Mouse (Mus musculus): ENCODE results near the gene Hist1h1e. TPM values are rescaled to one million over a fixed set of nuclear protein-coding genes. Genes with fewer than 3 reads are reported as not detected.
"Not testable (repeated sequence)": the region's sequence is repeated elsewhere in the genome, so short reads cannot be mapped to it uniquely, and the experiment has no call there.

Hist1h1e gene
- total RNA-seq, 1 experiment from 2014 or later = 157 TPM

DNA sequence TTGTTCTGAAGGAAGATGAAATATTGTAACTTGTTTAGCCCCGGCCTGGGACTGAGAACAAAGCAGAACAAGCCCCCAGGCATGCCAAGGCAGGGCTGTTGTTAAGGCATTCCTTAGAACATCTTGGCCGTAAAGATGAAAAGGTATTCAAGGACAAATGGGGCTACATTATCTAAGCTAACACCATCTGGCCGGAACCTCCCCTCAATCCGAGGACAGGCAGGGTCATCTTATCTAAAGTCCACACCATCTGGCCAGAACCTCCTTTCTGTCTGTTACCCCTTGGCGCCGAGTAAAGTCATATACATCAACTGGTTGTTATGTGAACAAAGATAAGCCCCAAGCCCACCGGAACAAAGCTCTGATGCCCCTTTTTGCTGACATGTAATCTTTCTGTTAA is 30.5 kb downstream of the Hist1h1e start:
- DNase-seq = not testable (repeated sequence)

DNA sequence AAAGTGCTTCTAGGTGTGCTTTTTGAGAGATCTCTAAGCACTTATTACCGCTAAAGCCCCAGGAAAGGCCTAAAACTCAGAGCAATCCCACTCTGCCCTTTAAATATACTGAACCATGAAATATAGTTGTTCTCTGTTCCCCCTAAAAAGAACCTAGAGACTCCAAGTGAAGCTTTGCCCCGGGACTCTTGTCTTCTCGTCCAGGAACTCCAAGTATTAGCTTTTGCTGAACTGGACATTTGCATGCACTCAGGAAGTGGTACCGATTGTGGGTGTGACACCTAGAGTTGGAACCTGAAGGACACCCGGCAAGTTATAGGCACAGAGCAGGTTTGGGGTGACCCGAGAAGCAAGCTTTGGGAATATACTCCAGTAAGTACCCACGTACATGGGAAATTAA is 31.2 kb downstream of the Hist1h1e start:
- DNase-seq = no peak

DNA sequence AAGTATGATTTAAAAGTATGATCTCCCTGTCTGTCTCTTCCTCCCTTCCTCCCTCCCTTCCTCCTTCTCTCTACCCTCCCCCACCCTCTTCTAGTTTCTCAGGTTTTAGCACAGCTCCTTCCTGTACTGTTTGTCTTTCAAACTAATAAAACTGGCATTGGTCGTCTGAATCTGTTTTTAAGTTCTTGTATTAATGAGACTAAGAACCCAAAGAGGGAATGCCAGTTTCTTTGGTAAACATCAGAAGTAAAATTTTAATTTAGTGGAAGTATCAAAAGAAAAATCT is 35.5 kb downstream of the Hist1h1e start:
- DNase-seq = no peak

DNA sequence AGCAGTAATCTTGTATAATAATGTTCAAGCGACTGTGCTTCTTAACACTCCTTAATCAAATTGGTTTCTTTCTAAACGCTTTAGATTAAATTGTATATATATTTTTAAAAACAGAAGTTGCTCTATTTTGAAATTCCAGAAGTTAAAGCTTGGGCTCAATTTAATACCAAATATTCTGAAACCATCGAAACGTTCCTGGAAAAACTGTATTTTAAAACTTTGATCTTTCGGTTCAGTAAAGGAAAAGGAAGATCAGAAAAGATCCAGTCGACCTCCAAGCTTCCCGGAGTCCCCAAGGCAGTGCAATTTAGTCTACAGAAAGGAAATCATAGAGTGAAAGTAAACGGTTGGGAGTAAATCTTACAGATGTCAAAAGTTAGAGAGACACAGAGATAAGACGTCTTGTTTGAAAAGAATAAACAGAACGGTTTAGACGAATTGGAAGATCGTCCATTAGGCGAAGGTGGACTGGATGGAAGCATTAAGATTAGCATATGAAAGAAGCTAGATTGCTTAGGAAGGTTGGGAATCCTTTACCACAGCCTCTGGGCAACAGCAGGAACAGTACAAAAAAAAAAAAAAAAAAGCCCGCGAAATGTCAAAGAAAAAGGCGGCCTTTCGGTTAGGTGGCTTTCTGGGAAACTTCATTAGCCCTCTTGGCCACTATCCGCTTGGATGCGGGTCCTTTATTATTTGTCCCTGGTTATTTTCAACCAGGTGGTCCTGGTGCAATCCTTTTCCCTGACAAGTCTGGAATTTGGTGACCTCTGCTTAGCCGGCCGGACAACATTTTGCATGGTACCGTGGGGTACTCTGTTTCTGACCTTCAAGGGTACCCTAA is 36.0 kb downstream of the Hist1h1e start:
- no peak for DNase-seq

DNA sequence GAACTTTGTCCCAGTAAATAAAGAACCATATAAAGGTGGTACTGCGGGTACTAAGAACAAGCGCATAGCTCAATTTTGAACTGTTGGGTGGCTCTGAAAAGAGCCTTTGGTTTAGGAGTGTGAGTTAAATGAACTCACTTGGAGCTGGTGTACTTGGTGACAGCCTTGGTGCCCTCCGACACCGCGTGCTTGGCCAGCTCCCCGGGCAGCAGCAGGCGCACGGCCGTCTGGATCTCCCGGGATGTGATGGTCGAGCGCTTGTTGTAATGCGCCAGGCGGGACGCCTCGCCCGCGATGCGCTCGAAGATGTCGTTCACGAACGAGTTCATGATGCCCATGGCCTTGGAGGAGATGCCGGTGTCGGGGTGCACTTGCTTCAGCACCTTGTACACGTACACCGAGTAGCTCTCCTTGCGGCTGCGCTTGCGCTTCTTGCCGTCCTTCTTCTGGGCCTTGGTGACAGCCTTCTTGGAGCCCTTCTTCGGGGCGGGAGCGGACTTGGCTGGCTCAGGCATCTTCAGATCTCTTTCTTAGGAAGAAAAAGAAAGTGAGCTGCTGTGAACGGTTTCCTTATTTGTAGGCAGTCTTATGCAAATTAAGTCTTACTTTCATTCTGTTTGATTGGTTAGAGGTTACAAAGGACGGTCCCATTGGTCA is 36.8 kb downstream of the Hist1h1e start:
- peak; percentile 75 for DNase-seq

DNA sequence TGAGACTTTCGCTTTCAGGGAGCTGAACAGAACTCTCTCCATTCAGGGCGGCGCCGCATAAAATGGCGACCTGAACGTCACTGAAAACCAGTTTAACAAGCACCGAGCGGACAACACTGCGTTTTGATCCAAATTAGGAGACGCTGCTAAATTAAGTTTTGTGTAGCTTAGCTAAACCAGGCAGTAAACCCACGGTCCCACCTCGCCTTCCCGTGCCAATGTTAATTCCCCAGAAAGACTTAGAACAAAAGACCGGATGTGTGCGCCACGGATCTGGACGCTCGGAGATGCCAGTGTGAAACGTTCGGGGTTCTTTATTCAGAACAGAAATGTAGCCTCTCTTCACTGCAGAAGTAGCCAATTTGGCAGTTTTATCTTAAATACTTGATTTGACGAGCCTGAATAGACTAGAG is 37.3 kb downstream of the Hist1h1e start:
- peak; percentile 80 for DNase-seq

DNA sequence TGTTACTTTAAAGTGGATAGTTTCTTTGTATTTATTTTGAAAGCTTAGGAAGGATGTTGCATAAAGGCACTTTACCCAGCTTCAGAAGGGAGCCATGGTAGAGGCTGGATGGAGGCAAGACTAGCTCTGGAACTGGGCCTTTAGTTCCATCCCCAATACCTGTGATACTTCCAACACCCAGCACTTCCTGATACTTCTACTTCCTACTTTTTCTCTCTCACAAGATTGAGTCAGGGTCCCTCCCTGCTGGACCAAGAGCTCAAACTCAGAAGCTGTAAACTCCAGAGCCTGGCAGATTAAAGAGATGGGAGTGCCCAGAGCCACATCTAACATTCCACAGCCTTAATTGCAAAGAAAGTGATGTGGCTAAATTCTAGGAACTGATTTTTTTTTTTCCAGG is 38.0 kb downstream of the Hist1h1e start:
- DNase-seq = peak; percentile 12

DNA sequence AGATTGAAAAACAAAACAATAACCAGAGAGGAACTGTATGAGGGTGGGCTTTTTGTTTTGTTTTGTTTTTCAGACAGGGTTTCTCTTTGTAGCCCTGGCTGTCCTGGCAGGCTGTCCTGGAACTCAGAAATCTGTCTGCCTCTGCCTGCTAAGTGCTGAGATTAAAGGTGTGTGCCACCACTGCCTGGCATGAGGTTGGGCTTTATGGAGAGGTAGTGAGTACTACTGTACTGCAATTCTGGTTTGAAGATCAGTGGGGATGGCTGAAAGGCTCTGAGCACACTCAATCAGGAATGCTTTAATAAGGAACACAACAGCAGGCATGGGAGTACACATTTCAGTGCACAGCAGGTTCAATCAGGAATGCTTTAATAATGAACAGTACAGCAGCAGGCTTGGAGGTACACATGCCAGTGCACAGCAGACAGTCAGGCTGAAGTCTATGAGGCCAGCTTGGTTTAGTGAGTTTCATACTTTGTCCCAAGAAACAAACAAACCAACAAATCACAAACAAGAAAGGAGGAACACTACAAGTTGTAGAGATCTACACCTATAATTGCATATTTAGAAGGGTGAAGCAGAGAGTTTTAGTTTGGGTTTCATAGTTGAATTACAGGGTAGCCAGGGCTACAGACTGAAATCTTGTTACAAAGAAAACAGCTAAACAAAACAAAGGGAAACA is 38.8 kb downstream of the Hist1h1e start:
- no peak for DNase-seq

DNA sequence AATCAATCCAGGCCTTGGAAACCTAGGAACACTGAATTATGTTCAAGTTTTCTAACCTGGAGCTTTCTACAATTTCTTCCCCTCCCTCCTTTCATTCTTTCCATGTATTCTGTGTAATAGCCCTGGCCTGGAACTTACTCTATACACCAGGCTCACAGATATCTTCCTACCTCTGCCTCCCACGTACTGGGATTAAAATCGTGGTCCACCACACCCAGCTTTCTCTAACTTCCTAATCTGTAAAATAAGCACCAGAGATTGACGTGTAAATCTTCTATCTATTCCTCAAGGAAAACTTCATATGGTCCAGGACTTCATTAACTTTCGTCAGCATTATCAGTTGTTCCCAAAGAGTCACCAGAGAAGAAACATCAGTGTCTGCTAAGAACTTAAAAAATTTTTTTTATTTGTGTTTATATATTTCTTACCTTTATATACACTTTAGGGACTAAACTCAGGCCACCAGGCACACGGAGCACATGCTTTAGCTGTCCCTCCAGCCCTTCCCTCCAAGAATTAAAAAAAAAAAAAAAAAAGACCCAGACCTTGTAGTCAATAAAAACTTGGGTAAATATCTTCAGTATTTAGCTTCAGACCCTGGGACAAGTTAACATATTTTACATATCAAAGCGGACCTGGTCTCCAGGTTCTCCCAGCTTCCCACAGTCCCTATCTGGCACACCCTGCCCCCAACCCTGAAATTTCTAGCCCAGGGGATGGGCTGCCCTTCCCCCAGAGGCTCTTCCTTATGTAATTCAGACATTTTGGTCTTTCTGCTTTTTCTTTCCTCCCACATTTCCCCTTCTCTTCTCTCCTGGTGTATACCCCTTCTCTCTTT is 39.9 kb downstream of the Hist1h1e start:
- DNase-seq = no peak

DNA sequence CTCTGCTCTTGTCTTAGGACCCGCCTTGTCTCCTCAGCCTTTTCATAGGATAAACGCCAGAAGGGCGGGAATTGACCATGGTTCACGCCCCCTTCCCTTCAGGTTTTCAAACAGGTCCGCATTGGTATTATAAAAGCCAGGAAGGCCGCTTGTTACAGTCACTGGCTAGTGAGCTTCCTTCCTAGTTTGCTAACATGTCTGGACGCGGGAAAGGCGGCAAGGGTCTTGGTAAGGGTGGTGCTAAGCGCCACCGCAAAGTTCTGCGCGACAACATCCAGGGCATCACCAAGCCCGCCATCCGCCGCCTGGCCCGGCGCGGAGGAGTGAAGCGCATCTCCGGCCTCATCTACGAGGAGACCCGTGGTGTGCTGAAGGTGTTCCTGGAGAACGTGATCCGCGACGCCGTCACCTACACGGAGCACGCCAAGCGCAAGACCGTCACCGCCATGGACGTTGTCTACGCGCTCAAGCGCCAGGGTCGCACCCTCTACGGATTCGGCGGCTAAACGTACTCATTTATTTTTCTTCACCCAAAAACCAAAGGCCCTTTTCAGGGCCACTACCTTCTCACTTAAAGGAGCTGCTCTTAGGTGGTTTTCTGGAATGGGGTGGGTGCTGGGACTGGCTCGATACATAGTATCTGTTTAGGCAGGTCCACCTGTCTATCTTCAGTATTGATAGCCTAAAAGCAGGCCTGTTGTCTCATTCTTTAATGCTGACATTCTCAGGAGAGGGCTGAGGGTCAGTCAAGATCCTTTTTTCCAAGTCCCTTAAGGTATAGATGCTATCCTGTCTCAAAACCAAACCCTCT is 40.7 kb downstream of the Hist1h1e start, which contains the start of gene Hist1h4d:
Hist1h4d (plus strand) TSS at position 191 of the 811 bp plus-strand sequence.
- peak; percentile 98 for DNase-seq

DNA sequence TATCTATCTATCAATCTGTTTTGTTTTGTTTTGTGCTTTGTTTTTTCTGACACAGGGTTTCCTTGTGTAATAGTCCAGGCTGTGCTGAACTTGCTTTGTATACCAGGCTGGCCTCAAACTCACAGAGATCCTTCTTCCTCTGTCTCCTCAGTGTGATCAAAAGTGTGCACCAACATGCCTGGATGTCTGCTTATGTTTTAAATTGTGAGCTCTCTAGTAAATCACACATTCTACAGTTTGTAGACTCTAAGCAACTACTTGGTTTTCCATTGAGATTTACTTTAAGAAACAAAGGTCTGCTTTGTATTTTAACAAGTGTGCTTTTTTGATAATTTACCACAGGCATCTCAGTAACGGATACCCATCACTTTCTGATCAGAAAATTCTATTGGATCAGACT is 44.5 kb downstream of the Hist1h1e start:
- no peak for DNase-seq

DNA sequence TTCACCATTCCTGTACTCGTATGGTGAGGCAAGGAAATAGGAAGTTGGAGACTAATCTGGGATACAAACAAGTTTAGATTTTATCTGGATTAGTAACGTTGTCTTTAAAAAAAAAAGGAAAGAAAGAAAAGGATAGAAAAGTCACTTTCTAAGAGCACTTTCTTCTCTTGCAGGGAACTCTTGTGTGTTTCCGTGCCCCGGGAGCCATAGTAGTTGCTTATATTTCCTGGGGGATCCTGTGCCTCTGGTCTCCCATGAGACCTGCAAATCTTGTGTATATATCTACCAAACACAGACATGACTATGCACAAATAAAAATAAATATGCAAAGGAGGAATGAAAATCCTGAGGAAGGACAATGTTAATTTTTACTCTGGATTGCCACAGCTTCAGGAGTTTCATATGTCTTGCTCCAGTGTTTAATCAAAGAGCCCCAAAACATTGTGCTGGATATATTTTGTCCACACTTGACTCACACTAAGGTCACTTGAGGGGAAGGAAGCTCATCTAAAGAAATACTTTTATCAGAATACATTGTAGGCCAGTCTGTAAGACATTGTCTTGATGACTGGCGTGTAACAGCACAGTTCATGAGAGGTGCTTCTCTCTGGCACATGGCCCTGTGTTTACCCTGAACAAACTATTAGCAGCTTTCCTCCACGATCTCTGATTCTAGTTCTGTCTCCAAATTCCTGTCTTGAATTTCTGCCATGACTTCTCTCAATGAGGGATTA is 45.3 kb downstream of the Hist1h1e start:
- DNase-seq = no peak

DNA sequence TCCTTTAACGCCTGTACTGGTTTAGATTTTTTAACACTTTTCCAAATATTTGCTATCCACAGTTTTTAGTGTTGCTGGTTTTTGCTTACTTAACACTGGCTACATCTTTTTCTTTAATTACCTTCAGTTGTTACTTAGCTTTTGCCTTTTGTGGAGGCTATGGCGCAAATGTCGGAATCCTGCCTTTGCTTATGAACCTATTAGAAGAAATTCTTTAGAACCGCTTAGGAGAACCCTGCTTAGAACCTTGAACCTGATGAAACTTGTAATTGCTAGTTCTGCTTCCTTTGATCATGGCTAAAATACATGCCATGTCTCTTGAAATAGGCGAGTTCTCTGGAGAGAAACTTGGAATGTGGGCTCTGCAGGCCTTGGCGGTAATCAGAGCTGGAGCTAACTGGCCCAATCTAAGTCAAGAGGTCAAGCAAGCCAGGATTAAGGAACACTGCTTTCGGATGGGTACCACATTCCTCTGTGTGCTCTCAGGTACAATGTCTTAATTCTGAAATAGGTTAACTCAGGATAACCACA is 45.9 kb downstream of the Hist1h1e start:
- no peak for DNase-seq

DNA sequence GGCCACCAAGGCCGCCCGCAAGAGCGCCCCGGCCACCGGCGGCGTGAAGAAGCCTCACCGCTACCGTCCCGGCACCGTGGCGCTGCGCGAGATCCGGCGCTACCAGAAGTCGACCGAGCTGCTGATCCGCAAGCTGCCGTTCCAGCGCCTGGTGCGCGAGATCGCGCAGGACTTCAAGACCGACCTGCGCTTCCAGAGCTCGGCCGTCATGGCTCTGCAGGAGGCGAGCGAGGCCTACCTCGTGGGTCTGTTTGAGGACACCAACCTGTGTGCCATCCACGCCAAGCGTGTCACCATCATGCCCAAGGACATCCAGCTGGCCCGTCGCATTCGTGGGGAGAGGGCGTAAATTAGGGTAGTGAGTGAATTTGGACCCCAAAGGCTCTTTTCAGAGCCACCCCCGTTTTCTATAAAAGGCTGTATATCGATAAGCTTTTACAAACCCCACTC is 46.5 kb downstream of the Hist1h1e start:
- not testable (repeated sequence) for DNase-seq

DNA sequence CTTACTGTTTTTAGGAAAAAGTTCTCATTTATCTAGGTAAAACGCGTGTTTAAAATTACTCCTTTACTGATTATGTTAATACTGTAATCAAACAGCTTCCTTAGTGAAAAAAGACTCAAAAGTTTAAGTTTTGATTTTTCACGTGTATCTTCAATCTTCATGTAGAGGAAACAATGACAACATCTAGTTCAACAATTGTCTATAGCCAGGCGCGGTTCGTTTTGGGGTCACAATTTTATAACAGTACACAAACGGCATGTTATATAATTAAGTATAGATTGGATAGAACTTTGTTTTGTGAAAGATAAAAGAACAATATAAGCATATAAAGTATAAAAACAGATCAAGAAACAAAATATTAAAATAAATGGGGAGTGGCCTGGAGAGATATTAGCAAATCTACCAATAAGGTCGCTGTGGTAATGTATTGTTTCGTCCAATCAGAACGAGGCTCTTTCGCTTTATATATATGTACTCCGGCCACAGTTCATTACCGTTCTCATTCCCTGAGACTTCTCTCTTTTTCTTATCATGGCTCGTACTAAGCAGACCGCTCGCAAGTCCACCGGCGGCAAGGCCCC is 47.0 kb downstream of the Hist1h1e start, which contains the start of gene Hist1h3d:
Hist1h3d (plus strand) TSS at position 493 of the 581 bp plus-strand sequence.
- DNase-seq = peak; percentile 53

DNA sequence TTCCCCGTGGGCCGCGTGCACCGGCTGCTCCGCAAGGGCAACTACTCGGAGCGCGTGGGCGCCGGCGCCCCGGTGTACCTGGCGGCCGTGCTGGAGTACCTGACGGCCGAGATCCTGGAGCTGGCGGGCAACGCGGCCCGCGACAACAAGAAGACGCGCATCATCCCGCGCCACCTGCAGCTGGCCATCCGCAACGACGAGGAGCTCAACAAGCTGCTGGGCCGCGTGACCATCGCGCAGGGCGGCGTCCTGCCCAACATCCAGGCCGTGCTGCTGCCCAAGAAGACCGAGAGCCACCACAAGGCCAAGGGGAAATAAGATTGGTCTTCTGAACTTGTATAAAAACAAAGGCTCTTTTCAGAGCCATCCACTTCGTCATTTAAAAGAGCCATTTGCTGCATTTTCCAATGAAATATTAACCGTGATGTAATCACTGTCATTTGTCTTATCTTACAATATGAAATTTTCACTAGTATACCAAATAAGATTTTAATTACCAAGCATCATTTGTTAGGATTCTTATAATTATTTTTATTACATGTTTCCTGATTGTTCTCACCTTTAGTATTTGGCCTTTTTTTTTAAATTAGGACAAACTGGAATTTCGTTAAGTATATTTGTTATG is 47.7 kb downstream of the Hist1h1e start:
- DNase-seq = not testable (repeated sequence)

DNA sequence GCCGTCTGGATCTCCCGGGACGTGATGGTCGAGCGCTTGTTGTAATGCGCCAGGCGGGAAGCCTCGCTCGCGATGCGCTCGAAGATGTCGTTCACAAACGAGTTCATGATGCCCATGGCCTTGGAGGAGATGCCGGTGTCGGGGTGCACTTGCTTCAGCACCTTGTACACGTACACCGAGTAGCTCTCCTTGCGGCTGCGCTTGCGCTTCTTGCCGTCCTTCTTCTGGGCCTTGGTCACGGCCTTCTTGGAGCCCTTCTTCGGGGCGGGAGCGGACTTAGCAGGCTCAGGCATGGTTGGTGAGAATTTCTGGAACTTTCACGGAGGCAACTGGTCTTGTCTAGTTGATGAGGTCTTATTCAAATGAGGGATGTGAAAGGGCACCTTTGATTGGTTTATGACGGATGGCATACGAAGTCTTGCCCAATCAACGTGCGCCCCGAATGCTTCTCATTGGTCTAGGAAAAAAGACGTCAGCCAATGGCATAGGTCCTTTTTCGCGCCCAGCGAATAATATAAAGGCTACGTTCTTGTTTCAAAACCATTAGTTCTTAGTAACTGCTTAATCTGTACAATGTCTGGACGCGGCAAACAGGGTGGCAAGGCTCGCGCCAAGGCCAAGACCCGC is 48.3 kb downstream of the Hist1h1e start, which contains the start of the genes Hist1h2bf and Hist1h2ad:
Hist1h2bf (minus strand) TSS at position 299 of the 627 bp plus-strand sequence.
Hist1h2ad (plus strand) TSS at position 484 of the 627 bp plus-strand sequence.
- DNase-seq = peak; percentile 92

All from adrenal gland, postnatal 14 days (tissue).